In genomic region chrX:85343517-85343916, GRCm38 (mm10) we compare ENCODE assay signal across 10 mouse cellular contexts.
DNase-seq lines count a peak whose midpoint lies in the region; ATAC-seq and TF ChIP-seq lines count a peak whose summit lies in the region.
"Had no signal": no experiment of that assay in that cellular context is flagged by ENCODE, and none has a peak within 500 bp of the region (broad histone marks: within the 10 kb centered on the region; RNA-seq: fewer than 3 reads in every experiment).

No protein-coding gene starts in this region.

- H3K9ac ChIP-seq in midbrain, embryonic 12.5 days (replicated peaks) = no peak overlapping the region
- no peak overlapping the region for H3K9ac ChIP-seq in forebrain, embryonic 12.5 days
- H3K9ac ChIP-seq in hindbrain, postnatal 0 days (replicated peaks; ENCODE audit: low read length) = no peak overlapping the region
- H3K9ac ChIP-seq: heart, embryonic 15.5 days had no signal

- no peak overlapping the region for H3K4me3 ChIP-seq in midbrain, embryonic 12.5 days
- H3K4me3 ChIP-seq in midbrain, embryonic 10.5 days = no peak overlapping the region
- no peak overlapping the region for H3K4me3 ChIP-seq in forebrain, embryonic 12.5 days (replicated peaks)
- H3K4me3 ChIP-seq in hindbrain, postnatal 0 days (ENCODE audit: low read length) = no peak overlapping the region
- H3K4me3 ChIP-seq: heart, embryonic 15.5 days had no signal

- peak; percentile 52; the same call in 1 of the 2 replicates for ATAC-seq in midbrain, embryonic 12.5 days (ENCODE audit: low FRiP score, low read depth)
- peak; percentile 57; the same call in 1 of the 2 replicates for ATAC-seq in forebrain, embryonic 12.5 days (ENCODE audit: low FRiP score)
- no peak for ATAC-seq in hindbrain, postnatal 0 days
- no peak for ATAC-seq in cerebellum, adult (ENCODE audit: insufficient number of reproducible peaks, low FRiP score, low TSS enrichment)

- no peaks in the 10 kb centered on the region for H3K9me3 ChIP-seq in midbrain, embryonic 12.5 days
- H3K9me3 ChIP-seq in midbrain, embryonic 10.5 days (replicated peaks) = no peaks in the 10 kb centered on the region; the same call in 1 of the 2 replicates
- H3K9me3 ChIP-seq in forebrain, embryonic 12.5 days = no peaks in the 10 kb centered on the region
- H3K9me3 ChIP-seq in hindbrain, postnatal 0 days (ENCODE audit: low read length) = no peaks in the 10 kb centered on the region
- H3K9me3 ChIP-seq: heart, embryonic 15.5 days had no signal

- no peaks in the 10 kb centered on the region for H3K36me3 ChIP-seq in midbrain, embryonic 12.5 days
- no peaks in the 10 kb centered on the region for H3K36me3 ChIP-seq in midbrain, embryonic 10.5 days
- H3K36me3 ChIP-seq in forebrain, embryonic 12.5 days (replicated peaks) = no peaks in the 10 kb centered on the region
- H3K36me3 ChIP-seq in hindbrain, postnatal 0 days (ENCODE audit: insufficient read depth, low read length) = no peaks in the 10 kb centered on the region
- H3K36me3 ChIP-seq: heart, embryonic 15.5 days had no signal

- 65% methylated on average over 3 of the region's 3 CpGs for WGBS in midbrain, embryonic 12.5 days
- 65% methylated on average over 3 of the region's 3 CpGs for WGBS in midbrain, embryonic 10.5 days
- 34% methylated on average over 3 of the region's 3 CpGs for WGBS in forebrain, embryonic 12.5 days
- WGBS in hindbrain, postnatal 0 days = 50% methylated on average over 3 of the region's 3 CpGs

- no peak overlapping the region for H3K27ac ChIP-seq in midbrain, embryonic 12.5 days (replicated peaks)
- no peak overlapping the region for H3K27ac ChIP-seq in midbrain, embryonic 10.5 days (replicated peaks)
- no peak overlapping the region for H3K27ac ChIP-seq in forebrain, embryonic 12.5 days
- H3K27ac ChIP-seq in hindbrain, postnatal 0 days = no peak overlapping the region
- H3K27ac ChIP-seq: heart, embryonic 15.5 days; macrophage had no signal

- no peak for DNase-seq in midbrain, embryonic 10.5 days (ENCODE audit: low spot score)
- peak; percentile 18 for DNase-seq in hindbrain, postnatal 0 days (ENCODE audit: low spot score)
- DNase-seq in lung, postnatal 36 days = peak; percentile 21
- DNase-seq in frontal cortex, adult 2 months (ENCODE audit: extremely low spot score in 1 of 2, low spot score in 1 of 2) = no peak
- DNase-seq in ovary, postnatal 36 days (ENCODE audit: low spot score) = no peak

- no peaks in the 10 kb centered on the region for H3K4me1 ChIP-seq in midbrain, embryonic 12.5 days
- H3K4me1 ChIP-seq in midbrain, embryonic 10.5 days = no peaks in the 10 kb centered on the region
- H3K4me1 ChIP-seq in forebrain, embryonic 12.5 days = no peaks in the 10 kb centered on the region
- H3K4me1 ChIP-seq in hindbrain, postnatal 0 days (ENCODE audit: insufficient read depth, low read length) = no peaks in the 10 kb centered on the region
- H3K4me1 ChIP-seq: heart, embryonic 15.5 days had no signal

- no peak overlapping the region for H3K4me2 ChIP-seq in midbrain, embryonic 12.5 days (replicated peaks)
- H3K4me2 ChIP-seq in forebrain, embryonic 12.5 days = no peak overlapping the region
- H3K4me2 ChIP-seq in hindbrain, postnatal 0 days (ENCODE audit: low read depth, low read length) = no peak overlapping the region
- H3K4me2 ChIP-seq: heart, embryonic 15.5 days had no signal

- H3K27me3 ChIP-seq in midbrain, embryonic 12.5 days = no peaks in the 10 kb centered on the region
- H3K27me3 ChIP-seq in midbrain, embryonic 10.5 days (ENCODE audit: low read depth, poor library complexity, severe bottlenecking) = no peaks in the 10 kb centered on the region
- no peaks in the 10 kb centered on the region for H3K27me3 ChIP-seq in forebrain, embryonic 12.5 days
- H3K27me3 ChIP-seq in hindbrain, postnatal 0 days (ENCODE audit: insufficient read depth, low read length) = no peaks in the 10 kb centered on the region
- H3K27me3 ChIP-seq: heart, embryonic 15.5 days had no signal

- TF ChIP-seq CTCF in hindbrain, postnatal 0 days (IDR thresholded peaks at IDR 0.05; ENCODE audit: low read depth) = no peak

Comparison
In these comparisons a context has a peak if more than half of its experiments do, and no peak if none do; other contexts are left out.
1. ATAC-seq: peak in midbrain, embryonic 12.5 days (single experiment) and forebrain, embryonic 12.5 days (single experiment); none in hindbrain, postnatal 0 days (single experiment) and cerebellum, adult (single experiment).
2. DNase-seq: peak in hindbrain, postnatal 0 days (single experiment) and lung, postnatal 36 days (single experiment); none in midbrain, embryonic 10.5 days (single experiment), frontal cortex, adult 2 months (0 of 2) and ovary, postnatal 36 days (single experiment).